Mouse (Mus musculus): ENCODE measurements around the gene Ispd.

Ispd gene

GRCm38 (mm10) chr12:36713866-36714662 lies 332.8 kb downstream of the Ispd start:
- peak; percentile 63 for DNase-seq (ENCODE audit: low spot score)

- DNase-seq (ENCODE audit: low spot score) = no peak
These were observed 336.3 kb downstream of the Ispd start for GRCm38 (mm10) chr12:36717526-36717925.

- DNase-seq (ENCODE audit: low spot score) = no peak
These were observed 337.2 kb downstream of the Ispd start for GRCm38 (mm10) chr12:36718417-36718816.

- DNase-seq (ENCODE audit: low spot score) = no peak
These were observed 337.8 kb downstream of the Ispd start for GRCm38 (mm10) chr12:36719074-36719473.

GRCm38 (mm10) chr12:36720779-36721178 lies 339.5 kb downstream of the Ispd start:
- no peak for DNase-seq (ENCODE audit: low spot score)

- peak; percentile 36 for DNase-seq (ENCODE audit: low spot score)
These were observed 340.0 kb downstream of the Ispd start for GRCm38 (mm10) chr12:36721223-36721622.

GRCm38 (mm10) chr12:36722754-36723153 lies 341.5 kb downstream of the Ispd start:
- DNase-seq (ENCODE audit: low spot score) = no peak

- no peak for DNase-seq (ENCODE audit: low spot score)
These were observed 342.1 kb downstream of the Ispd start for GRCm38 (mm10) chr12:36723302-36723701.

GRCm38 (mm10) chr12:36724297-36724696 lies 343.0 kb downstream of the Ispd start:
- no peak for DNase-seq (ENCODE audit: low spot score)

- DNase-seq (ENCODE audit: low spot score) = no peak
These were observed 344.0 kb downstream of the Ispd start for GRCm38 (mm10) chr12:36725250-36725649.

GRCm38 (mm10) chr12:36726026-36726425 lies 344.8 kb downstream of the Ispd start:
- DNase-seq (ENCODE audit: low spot score) = no peak

- DNase-seq (ENCODE audit: low spot score) = no peak
These were observed 352.6 kb downstream of the Ispd start for GRCm38 (mm10) chr12:36733673-36734371.

All from embryo, embryonic 10 days (tissue).